In genomic region chr8:126590024-126590529, GRCm38 (mm10) we compare ENCODE assay signal across 8 mouse cellular contexts. TPM values are rescaled to one million over a fixed set of nuclear protein-coding genes. Genes with fewer than 3 reads are reported as not detected.
DNase-seq lines count a peak whose midpoint lies in the region; TF ChIP-seq lines count a peak whose summit lies in the region.

No protein-coding gene starts in this region.

- H3K27ac ChIP-seq in spleen, adult 2 months (ENCODE audit: insufficient read depth, low read length): peak overlapping the region; percentile 94

- no peak for TF ChIP-seq POLR2A in spleen, adult 2 months (IDR thresholded peaks at IDR 0.05; ENCODE audit: low read depth, low read length)

- H3K36me3 ChIP-seq in spleen, adult 2 months (ENCODE audit: control insufficient read depth, insufficient read depth, low read length): peaks cover 16% of the 10 kb centered on the region

- peak; percentile 48 for DNase-seq in right cerebral cortex, postnatal 25 days
- no peak for DNase-seq in right cerebral cortex, postnatal 4 days
- DNase-seq in cerebellum, postnatal 10 days: peak; percentile 47 to 48
- peak; percentile 76 to 79 for DNase-seq in heart, adult 9 months (ENCODE audit: low spot score in 2 of 2)
- peak; percentile 83 for DNase-seq in kidney, adult 9 months
- DNase-seq in lung, postnatal 10 days: peak; percentile 77
- peak in 1 of 2 experiments; percentile 65 for DNase-seq in spleen, adult 2 months (ENCODE audit: low read depth in 1 of 2, low spot score in 2 of 2)
- no peak for DNase-seq in urinary bladder, postnatal 10 days (ENCODE audit: low spot score)

- peaks cover 17% of the 10 kb centered on the region for H3K4me1 ChIP-seq in spleen, adult 2 months (ENCODE audit: control insufficient read depth, insufficient read depth, insufficient read length)

- under 1% methylated on average over 14 of the region's 14 CpGs for WGBS in spleen, adult 2 months

- no peaks in the 10 kb centered on the region for H3K27me3 ChIP-seq in spleen, adult 2 months (ENCODE audit: control insufficient read depth, insufficient read depth, low read length)

- TF ChIP-seq CTCF in spleen, adult 2 months (IDR thresholded peaks at IDR 0.05; ENCODE audit: extremely low read depth, insufficient read depth, insufficient read length, insufficient replicate concordance): no peak

- peak overlapping the region; percentile 63 for H3K4me3 ChIP-seq in spleen, adult 2 months (ENCODE audit: extremely low read depth, insufficient read depth, insufficient read length)

RNA-seq across cellular contexts. Expression of gene Irf2bp2, which starts 3.7 kb away (rescaled TPM):
- polyA plus RNA-seq in spleen, adult 2 months (2012; rRNA removed): 49.6 and 83.0 TPM in 2 replicates

Comparison
In these comparisons a context has a peak if more than half of its experiments do, and no peak if none do; other contexts are left out.
1. DNase-seq: peak in right cerebral cortex, postnatal 25 days (single experiment), cerebellum, postnatal 10 days (2 of 2), heart, adult 9 months (2 of 2), kidney, adult 9 months (single experiment) and lung, postnatal 10 days (single experiment); none in right cerebral cortex, postnatal 4 days (single experiment) and urinary bladder, postnatal 10 days (single experiment).